Mouse (Mus musculus) heart, postnatal 0 days (tissue): ENCODE data around the gene Map7.

Experiments
- CTCF ChIP-seq: IDR thresholded peaks from 2 replicates; pipeline ENCODE4 v1.5.1; 2016; ENCODE audit warnings: antibody characterized with exemption, control low read depth, low read depth
- EP300 ChIP-seq: IDR thresholded peaks from 2 replicates; pipeline ENCODE4 v1.6.1; 2016; ENCODE audit warnings: antibody characterized with exemption, low read depth

GRCm38 (mm10) chr10:20220443-20221071 lies 72.3 kb downstream of the Map7 start:
- no peak for TF ChIP-seq CTCF
- TF ChIP-seq EP300: no peak
